Mouse (Mus musculus) lung, postnatal 36 days (tissue): ENCODE measurements around the gene Smyd2.
A peak's percentile ranks its signal among the peaks of the same experiment; 100 is the strongest.

ENCODE experiments used
- DNase-seq: peaks from one replicate; pipeline ENCODE4 v3.0.0; 2022; ENCODE audit warnings: mixed read lengths

Gene Smyd2

GRCm38 (mm10) chr1:189921818-189922592, at the start of gene Smyd2:
Smyd2 (minus strand) TSS chr1:189922363.
- peak; percentile 73 for DNase-seq

GRCm38 (mm10) chr1:189970381-189970780, 48.2 kb upstream of the Smyd2 start:
- no peak for DNase-seq

- DNase-seq: no peak
Measured at GRCm38 (mm10) chr1:189968027-189968426, 45.9 kb upstream of the Smyd2 start.

GRCm38 (mm10) chr1:189960481-189960880, 38.3 kb upstream of the Smyd2 start:
- DNase-seq: no peak

- DNase-seq: no peak
Measured at GRCm38 (mm10) chr1:189959802-189960201, 37.6 kb upstream of the Smyd2 start.

- DNase-seq: no peak
Measured at GRCm38 (mm10) chr1:189951861-189952260, 29.7 kb upstream of the Smyd2 start.

GRCm38 (mm10) chr1:189947411-189947810, 25.2 kb upstream of the Smyd2 start:
- no peak for DNase-seq

GRCm38 (mm10) chr1:189946126-189946525, 24.0 kb upstream of the Smyd2 start:
- DNase-seq: no peak

- no peak for DNase-seq
Measured at GRCm38 (mm10) chr1:189941786-189942185, 19.6 kb upstream of the Smyd2 start.

- DNase-seq: peak; percentile 16
Measured at GRCm38 (mm10) chr1:189936436-189937105, 14.4 kb upstream of the Smyd2 start.

GRCm38 (mm10) chr1:189933480-189934202, 11.5 kb upstream of the Smyd2 start:
- no peak for DNase-seq

- no peak for DNase-seq
Measured at GRCm38 (mm10) chr1:189932976-189933375, 10.8 kb upstream of the Smyd2 start.

GRCm38 (mm10) chr1:189932190-189932589, 10.0 kb upstream of the Smyd2 start:
- no peak for DNase-seq

- DNase-seq: no peak
Measured at GRCm38 (mm10) chr1:189929896-189930295, 7.7 kb upstream of the Smyd2 start.

GRCm38 (mm10) chr1:189927644-189928043, 5.5 kb upstream of the Smyd2 start:
- peak; percentile 80 for DNase-seq

- no peak for DNase-seq
Measured at GRCm38 (mm10) chr1:189926279-189926678, 4.1 kb upstream of the Smyd2 start.

GRCm38 (mm10) chr1:189923871-189924568, 1.9 kb upstream of the Smyd2 start:
- DNase-seq: no peak

- DNase-seq: no peak
Measured at GRCm38 (mm10) chr1:189923157-189923556, 994 bp upstream of the Smyd2 start.

GRCm38 (mm10) chr1:189922721-189923120, 558 bp upstream of the Smyd2 start:
- DNase-seq: no peak

GRCm38 (mm10) chr1:189921568-189921817, 670 bp downstream of the Smyd2 start:
- DNase-seq: no peak

- no peak for DNase-seq
Measured at GRCm38 (mm10) chr1:189920701-189921567, 1.2 kb downstream of the Smyd2 start.

- no peak for DNase-seq
Measured at GRCm38 (mm10) chr1:189919756-189920155, 2.4 kb downstream of the Smyd2 start.
